Mouse (Mus musculus): Measurements from ENCODE around the gene Jmjd8. TPM values are rescaled to one million over a fixed set of nuclear protein-coding genes. Genes with fewer than 3 reads are reported as not detected.

The Jmjd8 gene
- polyA plus RNA-seq, 1 experiment = 16.4 TPM

GRCm38 (mm10) chr17:25838904-25839303 is 10.2 kb downstream of the Jmjd8 start:
- H3K4me1 ChIP-seq (ENCODE audit: control insufficient read depth, insufficient read depth, low read length) = peaks cover 26% of the 10 kb centered on the region
- H3K27ac ChIP-seq (ENCODE audit: control insufficient read depth, insufficient read depth, low read depth, low read length) = no peak overlapping the region
- no peaks in the 10 kb centered on the region for H3K27me3 ChIP-seq (ENCODE audit: control insufficient read depth, insufficient read depth, low read length)
- TF ChIP-seq CTCF (IDR thresholded peaks at IDR 0.05; ENCODE audit: control insufficient read depth, insufficient read depth, insufficient replicate concordance, low read depth, low read length) = no peak
- TF ChIP-seq POLR2A (IDR thresholded peaks at IDR 0.05; ENCODE audit: control insufficient read depth, low read depth, low read length) = no peak
- H3K36me3 ChIP-seq (ENCODE audit: control insufficient read depth, insufficient read depth, low read length) = no peaks in the 10 kb centered on the region
- no peak overlapping the region for H3K4me3 ChIP-seq (ENCODE audit: control insufficient read depth, low read depth, low read length)

- H3K4me1 ChIP-seq (ENCODE audit: control insufficient read depth, insufficient read depth, low read length) = peaks cover 19% of the 10 kb centered on the region
- no peaks in the 10 kb centered on the region for H3K36me3 ChIP-seq (ENCODE audit: control insufficient read depth, insufficient read depth, low read length)
- no peak overlapping the region for H3K4me3 ChIP-seq (ENCODE audit: control insufficient read depth, low read depth, low read length)
Measured at GRCm38 (mm10) chr17:25839455-25840235, 11.0 kb downstream of the Jmjd8 start.

DNA sequence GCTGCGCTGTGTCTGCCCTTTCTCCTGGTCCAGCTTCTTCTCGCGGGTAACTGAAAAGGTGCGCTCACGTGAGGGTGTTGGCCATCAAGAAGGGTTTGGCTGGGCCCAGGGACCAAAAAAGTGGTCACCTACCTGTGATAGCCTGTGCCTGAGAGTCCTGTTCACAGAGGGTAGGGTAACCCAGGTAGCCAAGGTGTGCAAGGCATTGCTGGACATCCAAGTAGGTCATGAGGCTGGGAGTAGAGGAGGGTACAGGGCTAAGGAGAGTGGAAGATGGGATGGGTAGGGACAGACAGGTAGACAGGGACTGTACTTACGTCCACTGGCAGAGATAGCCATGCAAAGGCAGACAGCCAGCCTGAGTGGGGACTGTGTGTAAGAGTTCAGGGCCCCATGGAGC is 11.9 kb downstream of the Jmjd8 start:
- Histone ChIP-seq H3K4me3 (ENCODE audit: control insufficient read depth, low read depth, low read length) (no peak overlapping the region), H3K4me1 (ENCODE audit: control insufficient read depth, insufficient read depth, low read length) (peaks cover 22% of the 10 kb centered on the region), H3K36me3 (ENCODE audit: control insufficient read depth, insufficient read depth, low read length) (no peaks in the 10 kb centered on the region), H3K27me3 (ENCODE audit: control insufficient read depth, insufficient read depth, low read length) (no peaks in the 10 kb centered on the region), H3K27ac (ENCODE audit: control insufficient read depth, insufficient read depth, low read depth, low read length) (no peak overlapping the region)
- no peak for TF ChIP-seq POLR2A (IDR thresholded peaks at IDR 0.05; ENCODE audit: control insufficient read depth, low read depth, low read length)
- no peak for TF ChIP-seq CTCF (IDR thresholded peaks at IDR 0.05; ENCODE audit: control insufficient read depth, insufficient read depth, insufficient replicate concordance, low read depth, low read length)

More at GRCm38 (mm10) chr17:25839455-25840235, 11.0 kb downstream of the Jmjd8 start:
- TF ChIP-seq CTCF (IDR thresholded peaks at IDR 0.05; ENCODE audit: control insufficient read depth, insufficient read depth, insufficient replicate concordance, low read depth, low read length) (no peak), POLR2A (IDR thresholded peaks at IDR 0.05; ENCODE audit: control insufficient read depth, low read depth, low read length) (no peak)
- H3K27me3 ChIP-seq (ENCODE audit: control insufficient read depth, insufficient read depth, low read length) = no peaks in the 10 kb centered on the region
- no peak overlapping the region for H3K27ac ChIP-seq (ENCODE audit: control insufficient read depth, insufficient read depth, low read depth, low read length)

- Histone ChIP-seq H3K27me3 (ENCODE audit: control insufficient read depth, insufficient read depth, low read length) (no peaks in the 10 kb centered on the region), H3K36me3 (ENCODE audit: control insufficient read depth, insufficient read depth, low read length) (no peaks in the 10 kb centered on the region), H3K4me1 (ENCODE audit: control insufficient read depth, insufficient read depth, low read length) (peaks cover 18% of the 10 kb centered on the region), H3K4me3 (ENCODE audit: control insufficient read depth, low read depth, low read length) (no peak within 1 kb of the TSS), H3K27ac (ENCODE audit: control insufficient read depth, insufficient read depth, low read depth, low read length) (no peak within 1 kb of the TSS)
- no peak for TF ChIP-seq CTCF (IDR thresholded peaks at IDR 0.05; ENCODE audit: control insufficient read depth, insufficient read depth, insufficient replicate concordance, low read depth, low read length)
- no peak for TF ChIP-seq POLR2A (IDR thresholded peaks at IDR 0.05; ENCODE audit: control insufficient read depth, low read depth, low read length)
Measured at GRCm38 (mm10) chr17:25841117-25841880, 12.6 kb downstream of the Jmjd8 start, which contains the start of gene Gm20683. TSS of gene Gm20683 (minus strand) at chr17:25841763.

DNA sequence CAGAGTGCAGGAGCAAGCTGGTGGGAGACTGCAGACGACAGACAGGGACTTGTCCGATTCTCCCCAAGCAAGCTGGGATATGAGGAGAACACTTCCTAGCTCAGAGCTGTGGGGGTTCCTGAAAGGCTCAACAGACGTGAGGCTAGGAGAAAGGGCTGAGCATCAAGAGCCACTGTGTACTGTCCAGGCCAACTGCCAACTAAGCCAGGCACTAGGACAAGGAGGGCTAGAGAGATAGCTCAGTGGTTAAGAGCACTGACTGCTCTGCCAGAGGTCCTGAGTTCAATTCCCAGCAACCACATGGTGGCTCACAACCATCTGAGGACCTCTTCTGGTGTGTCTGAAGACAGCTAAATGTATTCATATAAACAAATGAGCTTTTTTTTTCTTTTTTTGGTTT is 13.8 kb downstream of the Jmjd8 start:
- no peak for TF ChIP-seq POLR2A (IDR thresholded peaks at IDR 0.05; ENCODE audit: control insufficient read depth, low read depth, low read length)
- no peak for TF ChIP-seq CTCF (IDR thresholded peaks at IDR 0.05; ENCODE audit: control insufficient read depth, insufficient read depth, insufficient replicate concordance, low read depth, low read length)
- Histone ChIP-seq H3K27me3 (ENCODE audit: control insufficient read depth, insufficient read depth, low read length) (no peaks in the 10 kb centered on the region), H3K36me3 (ENCODE audit: control insufficient read depth, insufficient read depth, low read length) (no peaks in the 10 kb centered on the region), H3K4me3 (ENCODE audit: control insufficient read depth, low read depth, low read length) (no peak overlapping the region), H3K4me1 (ENCODE audit: control insufficient read depth, insufficient read depth, low read length) (peaks cover 8% of the 10 kb centered on the region), H3K27ac (ENCODE audit: control insufficient read depth, insufficient read depth, low read depth, low read length) (no peak overlapping the region)

GRCm38 (mm10) chr17:25843122-25843521 is 14.5 kb downstream of the Jmjd8 start:
- H3K27me3 ChIP-seq (ENCODE audit: control insufficient read depth, insufficient read depth, low read length) = no peaks in the 10 kb centered on the region
- no peak overlapping the region for H3K4me3 ChIP-seq (ENCODE audit: control insufficient read depth, low read depth, low read length)
- no peaks in the 10 kb centered on the region for H3K36me3 ChIP-seq (ENCODE audit: control insufficient read depth, insufficient read depth, low read length)
- no peak for TF ChIP-seq CTCF (IDR thresholded peaks at IDR 0.05; ENCODE audit: control insufficient read depth, insufficient read depth, insufficient replicate concordance, low read depth, low read length)
- TF ChIP-seq POLR2A (IDR thresholded peaks at IDR 0.05; ENCODE audit: control insufficient read depth, low read depth, low read length) = no peak
- no peak overlapping the region for H3K27ac ChIP-seq (ENCODE audit: control insufficient read depth, insufficient read depth, low read depth, low read length)
- peaks cover 5% of the 10 kb centered on the region for H3K4me1 ChIP-seq (ENCODE audit: control insufficient read depth, insufficient read depth, low read length)

Data from testis, adult 2 months (tissue).